Mouse (Mus musculus) heart, postnatal 0 days (tissue): ENCODE measurements around the gene Stradb. TPM values are rescaled to one million over a fixed set of nuclear protein-coding genes. Genes with fewer than 3 reads are reported as not detected.
"Not testable (repeated sequence)": the region's sequence is repeated elsewhere in the genome, so short reads cannot be mapped to it uniquely, and the experiment has no call there.

ENCODE experiments used
- ATAC-seq: fragments of 200-750 bp; cut with Nextera tagmentation; 2 replicates; pipeline ENCODE4 v1.8.0; 2017; ENCODE audit warnings: low read depth, moderate number of reproducible peaks, moderate library complexity; ENCODE audit not compliant: insufficient read depth
- DNase-seq: peaks from one replicate; pipeline ENCODE4 v3.0.0-alpha.2; 2016; ENCODE audit warnings: low spot score
- H3K27ac ChIP-seq: fragments of 300-500 bp; sonication (generic); 2 replicates; pipeline ENCODE4 v1.5.1; 2014; ENCODE audit warnings: low read depth, mild to moderate bottlenecking
- H3K27me3 ChIP-seq: fragments of 300-500 bp; sonication (generic); 2 replicates; pipeline ENCODE4 v1.6.1; 2014; ENCODE audit warnings: low read length, mixed read lengths; ENCODE audit not compliant: control insufficient read depth, insufficient read depth
- H3K36me3 ChIP-seq: fragments of 300-500 bp; sonication (generic); replicated peaks from 2 replicates; pipeline ENCODE4 v1.6.1; 2014; ENCODE audit warnings: low read length, mixed read lengths; ENCODE audit not compliant: control insufficient read depth, insufficient read depth
- H3K4me1 ChIP-seq: fragments of 300-500 bp; sonication (generic); 2 replicates; pipeline ENCODE4 v1.6.1; 2014; ENCODE audit warnings: antibody characterized with exemption; ENCODE audit not compliant: control insufficient read depth, insufficient read depth
- H3K4me2 ChIP-seq: fragments of 300-500 bp; sonication (generic); 2 replicates; pipeline ENCODE4 v1.6.1; 2014; ENCODE audit warnings: low read depth, mild to moderate bottlenecking, low read length, moderate library complexity
- H3K4me3 ChIP-seq: fragments of 300-500 bp; sonication (generic); 2 replicates; pipeline ENCODE4 v1.5.1; 2014; ENCODE audit warnings: low read depth, low read length
- H3K9ac ChIP-seq: fragments of 300-500 bp; sonication (generic); replicated peaks from 2 replicates; pipeline ENCODE4 v1.6.1; 2014; ENCODE audit warnings: low read depth, low read length, mixed read lengths
- H3K9me3 ChIP-seq: fragments of 300-500 bp; sonication (generic); replicated peaks from 2 replicates; pipeline ENCODE4 v1.6.1; 2016; ENCODE audit warnings: low read length; ENCODE audit not compliant: control insufficient read depth
- CTCF ChIP-seq: IDR thresholded peaks from 2 replicates; pipeline ENCODE4 v1.5.1; 2016; ENCODE audit warnings: antibody characterized with exemption, control low read depth, low read depth
- EP300 ChIP-seq: IDR thresholded peaks from 2 replicates; pipeline ENCODE4 v1.6.1; 2016; ENCODE audit warnings: antibody characterized with exemption, low read depth
- WGBS: fragments of 180-500 bp; shearing (Covaris S2); extraction: QIAGEN DNeasy Blood & Tissue Kit; methylation state at CpG from one replicate; pipeline ENCODE4 v1.1.7; 2014; 5-methylcytosine and 5-hydroxymethylcytosine counted together
- polyA plus RNA-seq: library from polyadenylated mRNA; unstranded; fragments of >200 nt; fragmentation: Nextera tagmentation; extraction: Ambion mirVana; gene quantifications from 2 replicates; pipeline ENCODE4 v1.2.1, GENCODE M21; 2015
- total RNA-seq: library from RNA; depleted of rRNA; stranded (reverse); fragments of >200 nt; gene quantifications from 2 replicates; pipeline ENCODE4 v1.2.3, GENCODE M21; 2014; ENCODE audit warnings: low replicate concordance

The Stradb gene
- total and polyA plus RNA-seq, 2 experiments from 2014 or later = 22.7 to 25.1 TPM

DNA sequence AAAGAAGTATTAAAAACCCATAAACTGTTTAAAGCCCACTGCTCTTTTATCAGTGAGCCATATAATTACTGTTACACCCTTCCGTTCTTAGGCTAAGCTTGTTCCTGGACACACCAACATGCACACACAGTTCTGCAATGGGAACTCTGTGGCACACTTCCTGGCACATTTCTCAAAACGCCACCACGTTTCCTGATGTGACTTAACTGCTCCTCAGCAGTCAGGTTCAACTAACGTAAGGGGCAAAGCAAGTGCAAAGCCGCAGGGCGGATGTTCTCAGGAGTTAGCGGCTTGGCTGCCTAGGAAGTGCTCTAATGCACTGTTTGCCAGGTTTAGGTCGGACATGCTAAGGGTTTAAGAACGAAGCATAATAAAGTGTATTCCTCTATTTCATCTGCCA, 17.1 kb upstream of the Stradb start:
- no peaks in the 10 kb centered on the region for H3K36me3 ChIP-seq
- H3K27ac ChIP-seq = no peak overlapping the region
- no peak overlapping the region for H3K4me3 ChIP-seq
- TF ChIP-seq EP300 = no peak
- TF ChIP-seq CTCF = no peak
- no peaks in the 10 kb centered on the region for H3K27me3 ChIP-seq
- no peak for ATAC-seq
- DNase-seq = peak; percentile 21
- H3K9ac ChIP-seq = no peak overlapping the region
- H3K4me1 ChIP-seq = peaks cover 83% of the 10 kb centered on the region
- WGBS = 59% methylated on average over 9 of the region's 9 CpGs
- H3K4me2 ChIP-seq = no peak overlapping the region
- no peaks in the 10 kb centered on the region for H3K9me3 ChIP-seq

DNA sequence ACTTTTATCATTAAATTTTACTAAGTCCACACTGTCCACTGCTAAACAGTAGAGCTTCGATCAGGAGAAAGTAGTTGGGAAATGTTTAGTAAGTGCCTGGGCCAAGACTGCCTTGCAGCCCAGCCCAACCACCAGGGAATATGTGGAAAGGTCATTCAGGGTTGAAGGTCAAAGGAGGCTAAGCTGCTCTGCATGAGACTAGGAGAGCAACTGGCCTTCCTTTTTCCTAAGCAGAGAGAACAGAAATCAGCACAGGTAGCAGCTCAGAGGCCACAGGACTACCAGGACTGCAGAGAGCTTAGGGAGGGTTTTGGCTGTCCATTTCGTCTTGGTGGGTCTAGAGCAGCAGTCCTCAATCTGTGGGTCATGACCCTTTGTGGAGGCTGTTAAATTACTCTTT, 15.4 kb upstream of the Stradb start:
- TF ChIP-seq EP300 = no peak
- TF ChIP-seq CTCF = no peak
- Histone ChIP-seq H3K4me1 (peaks cover 77% of the 10 kb centered on the region), H3K9ac (no peak overlapping the region), H3K4me2 (no peak overlapping the region), H3K9me3 (no peaks in the 10 kb centered on the region), H3K27me3 (no peaks in the 10 kb centered on the region), H3K36me3 (no peaks in the 10 kb centered on the region), H3K4me3 (no peak overlapping the region), H3K27ac (0 out of 2 replicates have a peak overlapping the region, but pooled peaks have one; percentile 23)
- DNase-seq = no peak
- peak; percentile 22; the same call in 1 of the 2 replicates for ATAC-seq
- WGBS = 13% methylated on average over 2 of the region's 2 CpGs

DNA sequence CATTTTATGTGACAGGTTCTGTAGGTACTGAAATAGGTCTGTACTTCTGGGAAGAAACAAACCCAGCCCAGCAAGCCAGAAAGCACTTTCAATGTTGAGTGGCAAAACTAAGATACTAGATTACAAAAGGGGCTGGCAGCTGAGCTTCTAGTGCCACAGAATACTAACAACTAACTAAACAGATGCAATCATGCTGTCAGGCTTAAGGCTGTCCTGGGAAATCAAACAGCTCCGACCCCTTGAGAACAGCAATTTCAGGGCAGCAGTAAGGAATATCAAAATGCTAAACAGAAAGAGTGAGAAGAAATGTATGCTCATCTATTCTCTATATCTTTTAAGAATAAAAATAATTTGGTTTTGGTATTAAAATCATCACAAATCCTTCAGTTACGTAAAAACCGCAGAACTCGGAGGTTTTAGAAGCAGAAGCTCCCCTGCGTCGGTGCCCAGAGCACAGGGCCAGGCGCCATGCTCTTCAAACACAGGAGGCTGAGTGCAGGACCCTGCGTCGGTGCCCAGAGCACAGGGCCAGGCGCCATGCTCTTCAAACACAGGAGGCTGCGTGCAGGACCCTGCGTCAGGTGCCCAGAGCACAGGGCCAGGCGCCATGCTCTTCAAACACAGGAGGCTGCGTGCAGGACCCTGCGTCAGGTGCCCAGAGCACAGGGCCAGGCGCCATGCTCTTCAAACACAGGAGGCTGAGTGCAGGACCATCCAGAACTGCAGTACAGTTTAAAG, 14.4 kb upstream of the Stradb start:
- H3K9me3 ChIP-seq, H3K4me2 ChIP-seq, DNase-seq, H3K4me3 ChIP-seq, H3K9ac ChIP-seq, H3K27me3 ChIP-seq, H3K36me3 ChIP-seq: not testable (repeated sequence)
- Histone ChIP-seq H3K27ac (peak overlapping the region; percentile 62), H3K4me1 (peaks cover 67% of the 10 kb centered on the region)
- 49% methylated on average over 16 of the region's 16 CpGs for WGBS
- 0 out of 2 replicates have a peak, but pooled peaks have one; percentile 24 for ATAC-seq

GRCm38 (mm10) chr1:58959682-58960081, 13.6 kb upstream of the Stradb start:
- DNase-seq = no peak
- 76% methylated on average over 2 of the region's 2 CpGs for WGBS
- Histone ChIP-seq H3K9me3 (no peaks in the 10 kb centered on the region), H3K9ac (no peak overlapping the region), H3K4me2 (no peak overlapping the region), H3K4me1 (peaks cover 60% of the 10 kb centered on the region), H3K4me3 (no peak overlapping the region), H3K36me3 (no peaks in the 10 kb centered on the region), H3K27ac (peak overlapping the region; percentile 15; the same call in 1 of the 2 replicates), H3K27me3 (no peaks in the 10 kb centered on the region)
- ATAC-seq = no peak
- no peak for TF ChIP-seq CTCF
- TF ChIP-seq EP300 = no peak

GRCm38 (mm10) chr1:58961152-58961893, 12.0 kb upstream of the Stradb start:
- no peak for ATAC-seq

More at GRCm38 (mm10) chr1:58961152-58961893, 12.0 kb upstream of the Stradb start:
- Histone ChIP-seq H3K9ac (no peak overlapping the region), H3K27me3 (no peaks in the 10 kb centered on the region), H3K9me3 (no peaks in the 10 kb centered on the region), H3K4me3 (no peak overlapping the region), H3K4me1 (peaks cover 47% of the 10 kb centered on the region), H3K36me3 (no peaks in the 10 kb centered on the region), H3K4me2 (peak overlapping the region; percentile 15; the same call in 1 of the 2 replicates), H3K27ac (peak overlapping the region; percentile 51)
- WGBS = 36% methylated on average over 12 of the region's 12 CpGs
- DNase-seq = no peak
- no peak for TF ChIP-seq CTCF
- no peak for TF ChIP-seq EP300
